Mouse (Mus musculus) ES-E14 (cell line): ENCODE data around the gene Fastkd3. TPM values are rescaled to one million over a fixed set of nuclear protein-coding genes. Genes with fewer than 3 reads are reported as not detected.

ENCODE experiments used
- DNase-seq: peaks from one replicate; pipeline ENCODE4 v3.0.0-alpha.2; 2013; ENCODE audit warnings: low read depth, low spot score
- H3K27ac ChIP-seq: 2 replicates; pipeline ENCODE4 v1.5.1; 2012; ENCODE audit warnings: low read depth, mild to moderate bottlenecking, low read length, moderate library complexity, mixed read lengths; ENCODE audit not compliant: poor library complexity, insufficient read depth, severe bottlenecking
- H3K36me3 ChIP-seq: 2 replicates; pipeline ENCODE4 v1.6.1; 2012; ENCODE audit warnings: mild to moderate bottlenecking, low read length, moderate library complexity, mixed read lengths; ENCODE audit not compliant: control insufficient read depth, poor library complexity, insufficient read depth, severe bottlenecking
- H3K4me1 ChIP-seq, 2 experiments: fragments of 150-350 bp in 1 of 2; sonication (generic) in 1 of 2; 2 replicates each; pipeline ENCODE4 v1.6.1; 2012; ENCODE audit warnings: low read length in 2 of 2, mild to moderate bottlenecking in 1 of 2, mixed read lengths in 1 of 2; ENCODE audit not compliant: control insufficient read depth in 2 of 2, insufficient read depth in 2 of 2, poor library complexity in 1 of 2
- H3K4me3 ChIP-seq, 2 experiments: fragments of 150-350 bp in 1 of 2; sonication (generic) in 1 of 2; 2 replicates each; pipeline ENCODE4 v1.5.1; 2012; ENCODE audit warnings: low read length in 2 of 2, low read depth in 1 of 2, mild to moderate bottlenecking in 1 of 2, mixed read lengths in 1 of 2; ENCODE audit not compliant: insufficient read depth in 1 of 2, poor library complexity in 1 of 2, severe bottlenecking in 1 of 2
- H3K9ac ChIP-seq: 2 replicates; pipeline ENCODE4 v1.6.1; 2012; ENCODE audit warnings: low read depth, mild to moderate bottlenecking, low read length, mixed read lengths; ENCODE audit not compliant: poor library complexity, insufficient read depth, severe bottlenecking
- H3K9me3 ChIP-seq: fragments of 150-350 bp; sonication (generic); 2 replicates; pipeline ENCODE4 v1.6.1; 2012; ENCODE audit warnings: low read depth, mild to moderate bottlenecking, low read length; ENCODE audit not compliant: control insufficient read depth, insufficient read depth
- CHD2 ChIP-seq: IDR thresholded peaks from 2 replicates; pipeline ENCODE4 v1.6.1; 2014; ENCODE audit warnings: mild to moderate bottlenecking, low read depth, low read length, inconsistent platforms
- HCFC1 ChIP-seq: IDR thresholded peaks from 2 replicates; pipeline ENCODE4 v1.6.1; 2012; ENCODE audit warnings: low read length, inconsistent platforms, borderline replicate concordance; ENCODE audit not compliant: insufficient read depth
- MAFK ChIP-seq: IDR thresholded peaks from 2 replicates; pipeline ENCODE4 v1.6.1; 2014; ENCODE audit warnings: mild to moderate bottlenecking, low read depth, low read length, inconsistent platforms; ENCODE audit not compliant: insufficient read depth
- ZC3H11A ChIP-seq: IDR thresholded peaks from 2 replicates; pipeline ENCODE4 v1.6.1; 2012; ENCODE audit warnings: low read depth, mild to moderate bottlenecking, inconsistent platforms, low read length, borderline replicate concordance
- ZNF384 ChIP-seq: IDR thresholded peaks from 2 replicates; pipeline ENCODE4 v1.6.1; 2012; ENCODE audit warnings: low read depth, low read length, inconsistent platforms
- in situ Hi-C, 2 experiments: fragments of 600-800 bp; cut with MboI; formaldehyde crosslinking; loops; one replicate each; pipeline ENCODE4 v1.15.1; 2025; ENCODE audit warnings: low sequenced_read_pairs in 2 of 2, inconsistent platforms in 1 of 2; ENCODE audit not compliant: unreplicated experiment in 2 of 2
- total RNA-seq: library from RNA; depleted of rRNA; stranded (reverse); fragments of 300-350 nt; gene quantifications from 2 replicates; pipeline ENCODE4 v1.2.3, GENCODE M21; 2012

The Fastkd3 gene
- total RNA-seq, 1 experiment = 18.7 TPM

GRCm38 (mm10) chr13:68569589-68570336 lies 12.3 kb upstream of the Fastkd3 start:
- Histone ChIP-seq H3K36me3 (peaks cover 52% of the 10 kb centered on the region), H3K4me1 (peaks cover 4 to 9% of the 10 kb centered on the region in 2 experiments; a peak in 2 of 4 replicates), H3K4me3 (no peak overlapping the region), H3K9ac (no peak overlapping the region), H3K27ac (no peak overlapping the region), H3K9me3 (no peaks in the 10 kb centered on the region)
- peak; percentile 71 for DNase-seq
- TF ChIP-seq ZC3H11A (peak; percentile 31; the same call in 1 of the 2 replicates), ZNF384 (no peak)
- in situ Hi-C loops = no loop called here

DNA sequence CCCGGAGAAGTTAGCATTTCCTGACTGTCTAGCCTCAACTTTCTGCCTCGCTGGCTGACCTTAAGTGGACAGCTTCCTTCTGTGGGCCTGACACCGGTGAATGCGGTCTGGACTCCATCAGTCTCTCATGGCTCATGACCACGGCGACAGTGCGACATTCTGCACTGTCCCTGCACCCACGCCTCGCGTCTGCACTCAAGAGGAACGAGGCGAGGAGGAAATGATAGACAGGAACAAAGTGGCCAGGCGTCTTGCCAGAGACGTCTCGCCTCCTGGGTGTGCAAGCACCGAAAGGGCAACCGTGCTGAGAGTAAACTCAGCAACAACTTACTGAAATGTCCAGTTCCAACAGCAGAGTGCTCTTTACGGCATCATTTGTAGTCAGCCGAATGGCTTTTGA lies 9.8 kb upstream of the Fastkd3 start:
- Histone ChIP-seq H3K9ac (no peak overlapping the region), H3K4me1 (peaks cover 4 to 9% of the 10 kb centered on the region in 2 experiments; a peak in 2 of 4 replicates), H3K27ac (no peak overlapping the region), H3K36me3 (peaks cover 50% of the 10 kb centered on the region), H3K4me3 (no peak overlapping the region), H3K9me3 (no peaks in the 10 kb centered on the region)
- TF ChIP-seq ZNF384 = no peak
- TF ChIP-seq CHD2 = no peak
- TF ChIP-seq ZC3H11A = no peak
- TF ChIP-seq HCFC1 = no peak
- no peak for TF ChIP-seq MAFK
- in situ Hi-C loops = no loop called here
- DNase-seq = no peak

GRCm38 (mm10) chr13:68572966-68573913 lies 8.8 kb upstream of the Fastkd3 start:
- Histone ChIP-seq H3K9me3 (no peaks in the 10 kb centered on the region), H3K36me3 (peaks cover 53% of the 10 kb centered on the region), H3K27ac (peak overlapping the region; percentile 14; the same call in 1 of the 2 replicates), H3K4me3 (no peak overlapping the region), H3K4me1 (peaks cover 4 to 9% of the 10 kb centered on the region in 2 experiments; a peak in 2 of 4 replicates), H3K9ac (no peak overlapping the region)
- TF ChIP-seq ZC3H11A (no peak), MAFK (no peak), CHD2 (no peak), HCFC1 (no peak), ZNF384 (no peak)
- in situ Hi-C loops = no loop called here
- DNase-seq = no peak

DNA sequence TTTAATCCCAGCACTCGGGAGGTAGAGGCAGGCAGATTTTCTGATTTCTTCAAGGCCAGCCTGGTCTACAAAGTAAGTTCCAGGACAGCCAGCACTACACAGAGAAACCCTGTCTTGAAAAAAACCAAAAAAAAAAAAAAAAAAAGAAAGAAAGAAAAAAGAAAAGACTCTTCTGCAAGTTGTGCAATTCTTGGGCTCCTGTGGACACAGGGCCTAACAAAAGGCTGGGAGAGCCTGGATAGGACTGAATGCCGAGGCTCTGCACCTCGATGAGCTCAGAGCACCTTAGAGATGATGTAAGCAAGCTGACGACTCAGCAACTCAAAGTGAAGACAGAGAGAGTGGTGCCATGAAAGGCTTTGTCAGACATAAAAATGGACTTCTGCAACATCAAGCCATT lies 7.6 kb upstream of the Fastkd3 start:
- no peaks in the 10 kb centered on the region for H3K9me3 ChIP-seq
- peaks cover 57% of the 10 kb centered on the region for H3K36me3 ChIP-seq
- no peak overlapping the region for H3K27ac ChIP-seq
- peaks cover 4 to 9% of the 10 kb centered on the region in 2 experiments; a peak in 2 of 4 replicates for H3K4me1 ChIP-seq
- in situ Hi-C loops = no loop called here
- DNase-seq = no peak
- H3K4me3 ChIP-seq = no peak overlapping the region
- TF ChIP-seq ZC3H11A (no peak), ZNF384 (peak; percentile 69)
- no peak overlapping the region; the same call in 1 of the 2 replicates for H3K9ac ChIP-seq
